Mouse (Mus musculus): ENCODE data around the gene Deaf1. TPM values are rescaled to one million over a fixed set of nuclear protein-coding genes. Genes with fewer than 3 reads are reported as not detected.

The Deaf1 gene
- polyA plus RNA-seq, 1 experiment from 2014 or later = 40.8 TPM

- Histone ChIP-seq H3K9ac (replicated peaks; ENCODE audit: low read depth) (no peak overlapping the region), H3K4me2 (replicated peaks; ENCODE audit: low read depth, low read length) (0 out of 2 replicates have a peak overlapping the region, but pooled peaks have one; percentile 58), H3K4me3 (ENCODE audit: low read depth, low read length) (no peak overlapping the region), H3K36me3 (ENCODE audit: insufficient read depth, low read length) (peaks cover 12% of the 10 kb centered on the region), H3K9me3 (ENCODE audit: low read length) (no peaks in the 10 kb centered on the region), H3K27ac (ENCODE audit: low read length) (peak overlapping the region; percentile 90; the same call in 1 of the 2 replicates), H3K4me1 (ENCODE audit: insufficient read depth, low read depth, low read length) (peaks cover 10% of the 10 kb centered on the region), H3K27me3 (replicated peaks; ENCODE audit: insufficient read depth, low read length) (no peaks in the 10 kb centered on the region)
- 58% methylated on average over 3 of the region's 3 CpGs for WGBS
- DNase-seq (ENCODE audit: low spot score) (peak; percentile 57), ATAC-seq (no peak)
- TF ChIP-seq CTCF (IDR thresholded peaks at IDR 0.05) = no peak
- no peak for TF ChIP-seq EP300 (IDR thresholded peaks at IDR 0.05)
Measured at GRCm38 (mm10) chr7:141337716-141338416, 10.4 kb upstream of the Deaf1 start.

- Histone ChIP-seq H3K9ac (replicated peaks; ENCODE audit: low read depth) (no peak overlapping the region), H3K4me3 (ENCODE audit: low read depth, low read length) (no peak overlapping the region), H3K27me3 (replicated peaks; ENCODE audit: insufficient read depth, low read length) (no peaks in the 10 kb centered on the region), H3K9me3 (ENCODE audit: low read length) (no peaks in the 10 kb centered on the region), H3K4me2 (replicated peaks; ENCODE audit: low read depth, low read length) (no peak overlapping the region), H3K27ac (ENCODE audit: low read length) (no peak overlapping the region), H3K36me3 (ENCODE audit: insufficient read depth, low read length) (peaks cover 14% of the 10 kb centered on the region), H3K4me1 (ENCODE audit: insufficient read depth, low read depth, low read length) (peaks cover 10% of the 10 kb centered on the region)
- 80% methylated on average over 3 of the region's 3 CpGs for WGBS
- ATAC-seq (no peak), DNase-seq (ENCODE audit: low spot score) (no peak)
- TF ChIP-seq EP300 (IDR thresholded peaks at IDR 0.05) (no peak), CTCF (IDR thresholded peaks at IDR 0.05) (no peak)
Measured at GRCm38 (mm10) chr7:141336296-141336695, 8.8 kb upstream of the Deaf1 start.

GRCm38 (mm10) chr7:141335682-141336081 is 8.2 kb upstream of the Deaf1 start:
- Histone ChIP-seq H3K36me3 (ENCODE audit: insufficient read depth, low read length) (peaks cover 14% of the 10 kb centered on the region), H3K4me3 (ENCODE audit: low read depth, low read length) (no peak overlapping the region), H3K27me3 (replicated peaks; ENCODE audit: insufficient read depth, low read length) (no peaks in the 10 kb centered on the region), H3K4me2 (replicated peaks; ENCODE audit: low read depth, low read length) (no peak overlapping the region), H3K9me3 (ENCODE audit: low read length) (no peaks in the 10 kb centered on the region), H3K27ac (ENCODE audit: low read length) (no peak overlapping the region), H3K9ac (replicated peaks; ENCODE audit: low read depth) (no peak overlapping the region), H3K4me1 (ENCODE audit: insufficient read depth, low read depth, low read length) (peaks cover 10% of the 10 kb centered on the region)
- 85% methylated on average over 4 of the region's 4 CpGs for WGBS
- DNase-seq (ENCODE audit: low spot score) (no peak), ATAC-seq (no peak)
- TF ChIP-seq EP300 (IDR thresholded peaks at IDR 0.05) (no peak), CTCF (IDR thresholded peaks at IDR 0.05) (no peak)

GRCm38 (mm10) chr7:141335044-141335579 is 7.6 kb upstream of the Deaf1 start:
- Histone ChIP-seq H3K4me2 (replicated peaks; ENCODE audit: low read depth, low read length) (no peak overlapping the region), H3K4me3 (ENCODE audit: low read depth, low read length) (no peak overlapping the region), H3K36me3 (ENCODE audit: insufficient read depth, low read length) (peaks cover 14% of the 10 kb centered on the region), H3K9ac (replicated peaks; ENCODE audit: low read depth) (no peak overlapping the region), H3K27me3 (replicated peaks; ENCODE audit: insufficient read depth, low read length) (no peaks in the 10 kb centered on the region), H3K9me3 (ENCODE audit: low read length) (no peaks in the 10 kb centered on the region), H3K4me1 (ENCODE audit: insufficient read depth, low read depth, low read length) (peaks cover 10% of the 10 kb centered on the region), H3K27ac (ENCODE audit: low read length) (no peak overlapping the region)
- WGBS = 77% methylated on average over 2 of the region's 2 CpGs
- DNase-seq (ENCODE audit: low spot score) (no peak), ATAC-seq (no peak)
- no peak for TF ChIP-seq EP300 (IDR thresholded peaks at IDR 0.05)
- no peak for TF ChIP-seq CTCF (IDR thresholded peaks at IDR 0.05)

GRCm38 (mm10) chr7:141331990-141332389 is 4.5 kb upstream of the Deaf1 start:
- peak; percentile 40 for DNase-seq (ENCODE audit: low spot score)
- H3K27me3 ChIP-seq (replicated peaks; ENCODE audit: insufficient read depth, low read length) = no peaks in the 10 kb centered on the region
- 71% methylated on average over 6 of the region's 6 CpGs for WGBS
- H3K9me3 ChIP-seq (ENCODE audit: low read length) = no peaks in the 10 kb centered on the region
- no peak for TF ChIP-seq EP300 (IDR thresholded peaks at IDR 0.05)
- no peak for TF ChIP-seq CTCF (IDR thresholded peaks at IDR 0.05)
- peaks cover 14% of the 10 kb centered on the region for H3K36me3 ChIP-seq (ENCODE audit: insufficient read depth, low read length)
- no peak for ATAC-seq
- no peak overlapping the region for H3K4me3 ChIP-seq (ENCODE audit: low read depth, low read length)
- no peak overlapping the region for H3K4me2 ChIP-seq (replicated peaks; ENCODE audit: low read depth, low read length)
- no peak overlapping the region for H3K27ac ChIP-seq (ENCODE audit: low read length)
- no peak overlapping the region for H3K9ac ChIP-seq (replicated peaks; ENCODE audit: low read depth)
- peaks cover 7% of the 10 kb centered on the region; the same call in 1 of the 2 replicates for H3K4me1 ChIP-seq (ENCODE audit: insufficient read depth, low read depth, low read length)

- Histone ChIP-seq H3K4me2 (replicated peaks; ENCODE audit: low read depth, low read length) (no peak overlapping the region), H3K9me3 (ENCODE audit: low read length) (no peaks in the 10 kb centered on the region), H3K4me1 (ENCODE audit: insufficient read depth, low read depth, low read length) (peaks cover 17% of the 10 kb centered on the region; the same call in 1 of the 2 replicates), H3K4me3 (ENCODE audit: low read depth, low read length) (no peak overlapping the region), H3K27me3 (replicated peaks; ENCODE audit: insufficient read depth, low read length) (no peaks in the 10 kb centered on the region), H3K9ac (replicated peaks; ENCODE audit: low read depth) (no peak overlapping the region), H3K36me3 (ENCODE audit: insufficient read depth, low read length) (peaks cover 14% of the 10 kb centered on the region), H3K27ac (ENCODE audit: low read length) (no peak overlapping the region)
- TF ChIP-seq CTCF (IDR thresholded peaks at IDR 0.05) = no peak
- TF ChIP-seq EP300 (IDR thresholded peaks at IDR 0.05) = no peak
- ATAC-seq (no peak), DNase-seq (ENCODE audit: low spot score) (no peak)
Measured at GRCm38 (mm10) chr7:141330706-141331105, 3.2 kb upstream of the Deaf1 start.

All from lung, postnatal 0 days (tissue).